Mouse (Mus musculus) limb, embryonic 15.5 days (tissue): Measurements from ENCODE around the gene Ddx52. TPM values are rescaled to one million over a fixed set of nuclear protein-coding genes. Genes with fewer than 3 reads are reported as not detected.

Experiments used
- ATAC-seq: fragments of 200-750 bp; cut with Nextera tagmentation; 2 replicates; pipeline ENCODE4 v1.8.0; 2017; ENCODE audit warnings: low read depth, moderate TSS enrichment; ENCODE audit not compliant: insufficient number of reproducible peaks, low FRiP score, low TSS enrichment
- H3K27ac ChIP-seq: fragments of 300-500 bp; sonication (generic); 2 replicates; pipeline ENCODE4 v1.5.1; 2015; ENCODE audit warnings: moderate library complexity, mild to moderate bottlenecking, inconsistent platforms
- H3K27me3 ChIP-seq: fragments of 300-500 bp; sonication (generic); 2 replicates; pipeline ENCODE4 v1.6.1; 2015; ENCODE audit warnings: inconsistent platforms
- H3K36me3 ChIP-seq: fragments of 300-500 bp; sonication (generic); 2 replicates; pipeline ENCODE4 v1.6.1; 2015; ENCODE audit warnings: inconsistent platforms
- H3K4me1 ChIP-seq: fragments of 300-500 bp; sonication (generic); 2 replicates; pipeline ENCODE4 v1.6.1; 2015; ENCODE audit warnings: inconsistent platforms
- H3K4me2 ChIP-seq: fragments of 300-500 bp; sonication (generic); 2 replicates; pipeline ENCODE4 v1.6.1; 2015; ENCODE audit warnings: mild to moderate bottlenecking, inconsistent platforms
- H3K4me3 ChIP-seq: fragments of 300-500 bp; sonication (generic); 2 replicates; pipeline ENCODE4 v1.5.1; 2015; ENCODE audit warnings: mild to moderate bottlenecking, inconsistent platforms
- H3K9ac ChIP-seq: fragments of 300-500 bp; sonication (generic); 2 replicates; pipeline ENCODE4 v1.6.1; 2015; ENCODE audit warnings: inconsistent platforms
- H3K9me3 ChIP-seq: fragments of 300-500 bp; sonication (generic); 2 replicates; pipeline ENCODE4 v1.6.1; 2016; ENCODE audit warnings: inconsistent platforms
- WGBS: fragments of 180-500 bp; shearing (Covaris S2); methylation state at CpG from one replicate; pipeline ENCODE4 v1.1.7; 2015; 5-methylcytosine and 5-hydroxymethylcytosine counted together
- polyA plus RNA-seq: library from polyadenylated mRNA; unstranded; fragments of >200 nt; fragmentation: Nextera tagmentation; extraction: Ambion mirVana; gene quantifications from 2 replicates; pipeline ENCODE4 v1.2.1, GENCODE M21; 2015

Ddx52 gene
- polyA plus RNA-seq, 1 experiment from 2014 or later: 32.5 TPM

GRCm38 (mm10) chr11:83932506-83933106 is 9.3 kb upstream of the Ddx52 start:
- WGBS: 76% methylated on average over 10 of the region's 10 CpGs
- Histone ChIP-seq H3K27ac (no peak overlapping the region), H3K4me1 (no peaks in the 10 kb centered on the region), H3K36me3 (no peaks in the 10 kb centered on the region), H3K9ac (no peak overlapping the region), H3K4me2 (no peak overlapping the region), H3K4me3 (no peak overlapping the region), H3K9me3 (no peaks in the 10 kb centered on the region), H3K27me3 (0 out of 2 replicates have a peak, but pooled peaks cover 4% of the 10 kb centered on the region)
- ATAC-seq: no peak

- Histone ChIP-seq H3K36me3 (no peaks in the 10 kb centered on the region), H3K4me2 (no peak overlapping the region), H3K27me3 (0 out of 2 replicates have a peak, but pooled peaks cover 4% of the 10 kb centered on the region), H3K9me3 (no peaks in the 10 kb centered on the region), H3K27ac (no peak overlapping the region), H3K4me1 (no peaks in the 10 kb centered on the region), H3K9ac (no peak overlapping the region), H3K4me3 (no peak overlapping the region)
- ATAC-seq: no peak
- WGBS: 82% methylated on average over 4 of the region's 4 CpGs
Observed at GRCm38 (mm10) chr11:83933376-83933775, 8.5 kb upstream of the Ddx52 start.

DNA sequence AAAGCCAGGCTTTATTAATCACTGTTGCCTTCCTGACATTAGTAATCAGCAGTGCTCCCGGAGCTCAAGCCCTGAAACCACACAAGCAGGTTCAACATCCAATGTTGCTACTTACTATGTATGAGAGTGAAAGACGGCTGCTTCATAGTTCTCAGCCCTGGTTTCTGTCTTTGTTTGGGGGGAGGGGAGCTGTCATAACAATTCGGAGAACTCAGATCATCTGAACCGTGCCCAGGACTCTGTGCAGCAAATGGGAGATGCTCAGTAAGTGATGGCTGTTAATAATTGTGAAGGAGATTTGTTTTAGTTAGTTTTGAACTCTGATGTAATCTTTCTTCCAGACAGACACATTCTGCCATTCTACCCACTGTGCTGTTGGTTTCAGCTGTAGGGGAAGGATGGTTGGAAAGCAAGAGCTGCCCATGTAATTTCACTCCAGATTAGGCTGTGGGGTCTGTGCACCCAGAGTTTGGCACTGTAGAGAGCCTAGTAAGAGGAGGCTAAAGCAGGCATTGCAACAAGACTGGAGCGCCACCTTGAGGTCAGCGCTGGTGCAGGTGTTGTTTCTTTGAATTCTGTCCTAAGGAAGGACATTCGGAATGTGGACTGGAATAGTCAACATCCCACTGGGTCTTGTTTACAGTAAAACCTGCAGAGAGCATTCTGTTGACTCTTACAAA is 5.7 kb upstream of the Ddx52 start:
- no peak overlapping the region for H3K4me2 ChIP-seq
- 0 out of 2 replicates have a peak, but pooled peaks cover 7% of the 10 kb centered on the region for H3K27me3 ChIP-seq
- no peak for ATAC-seq
- no peak overlapping the region for H3K9ac ChIP-seq
- H3K36me3 ChIP-seq: no peaks in the 10 kb centered on the region
- WGBS: 27% methylated on average over 7 of the region's 7 CpGs
- no peaks in the 10 kb centered on the region for H3K4me1 ChIP-seq
- no peaks in the 10 kb centered on the region for H3K9me3 ChIP-seq
- no peak overlapping the region for H3K4me3 ChIP-seq
- no peak overlapping the region for H3K27ac ChIP-seq

- Histone ChIP-seq H3K4me3 (no peak overlapping the region), H3K36me3 (no peaks in the 10 kb centered on the region), H3K27me3 (0 out of 2 replicates have a peak, but pooled peaks cover 7% of the 10 kb centered on the region), H3K27ac (no peak overlapping the region), H3K4me2 (no peak overlapping the region), H3K9me3 (no peaks in the 10 kb centered on the region), H3K9ac (no peak overlapping the region), H3K4me1 (no peaks in the 10 kb centered on the region)
- 68% methylated on average over 8 of the region's 8 CpGs for WGBS
- no peak for ATAC-seq
Observed at GRCm38 (mm10) chr11:83938556-83938955, 3.3 kb upstream of the Ddx52 start.

- ATAC-seq: no peak
- Histone ChIP-seq H3K4me2 (no peak overlapping the region), H3K4me1 (no peaks in the 10 kb centered on the region), H3K36me3 (peaks cover 90% of the 10 kb centered on the region), H3K27ac (no peak overlapping the region), H3K9me3 (no peaks in the 10 kb centered on the region), H3K27me3 (no peaks in the 10 kb centered on the region), H3K4me3 (no peak overlapping the region), H3K9ac (no peak overlapping the region)
- WGBS: 93% methylated on average over 2 of the region's 2 CpGs
Observed at GRCm38 (mm10) chr11:83956822-83957221, 15.0 kb downstream of the Ddx52 start.

GRCm38 (mm10) chr11:83961983-83962382 is 20.1 kb downstream of the Ddx52 start:
- 85% methylated on average over 3 of the region's 3 CpGs for WGBS
- ATAC-seq: no peak
- no peak overlapping the region for H3K4me2 ChIP-seq
- no peaks in the 10 kb centered on the region for H3K27me3 ChIP-seq
- peaks cover 51% of the 10 kb centered on the region for H3K36me3 ChIP-seq
- no peak overlapping the region for H3K4me3 ChIP-seq
- no peak overlapping the region for H3K27ac ChIP-seq
- H3K4me1 ChIP-seq: peaks cover 3% of the 10 kb centered on the region; the same call in 1 of the 2 replicates
- no peaks in the 10 kb centered on the region for H3K9me3 ChIP-seq
- H3K9ac ChIP-seq: no peak overlapping the region

- peak within 1 kb of the TSS; percentile 59 for H3K4me2 ChIP-seq
- H3K27me3 ChIP-seq: no peaks in the 10 kb centered on the region
- H3K9me3 ChIP-seq: no peaks in the 10 kb centered on the region
- H3K27ac ChIP-seq: peak within 1 kb of the TSS; percentile 74
- H3K4me1 ChIP-seq: peaks cover 3% of the 10 kb centered on the region; the same call in 1 of the 2 replicates
- H3K9ac ChIP-seq: peak within 1 kb of the TSS; percentile 51
- peaks cover 34% of the 10 kb centered on the region for H3K36me3 ChIP-seq
- WGBS: 1% methylated on average over 59 of the region's 76 CpGs
- peak; percentile 85 for ATAC-seq
- peak within 1 kb of the TSS; percentile 73 for H3K4me3 ChIP-seq
Observed at GRCm38 (mm10) chr11:83963991-83964921, 22.4 kb downstream of the Ddx52 start, which contains the start of gene Synrg. TSS of gene Synrg (plus strand) at chr11:83964428.

GRCm38 (mm10) chr11:83967436-83968204 is 25.8 kb downstream of the Ddx52 start:
- ATAC-seq: no peak
- WGBS: 60% methylated on average over 8 of the region's 8 CpGs

DNA sequence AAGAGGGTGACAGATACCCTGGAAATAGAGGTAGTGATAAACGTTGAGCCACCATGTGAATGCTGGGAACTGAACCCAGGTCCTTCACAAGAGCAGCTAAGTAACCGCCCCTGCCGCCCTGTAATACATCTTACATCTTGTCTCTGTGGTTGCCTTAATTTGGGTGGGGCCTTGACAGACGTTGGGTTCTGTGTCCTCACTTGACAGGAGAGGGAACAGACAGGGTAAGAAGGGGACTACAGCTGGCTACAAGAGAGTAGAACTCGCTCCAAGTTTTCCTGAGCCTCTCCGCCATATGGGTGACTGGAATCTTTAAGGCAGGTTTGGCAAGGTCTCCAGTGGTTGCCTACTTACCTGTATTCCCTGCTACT is 26.3 kb downstream of the Ddx52 start:
- Histone ChIP-seq H3K4me3 (no peak overlapping the region), H3K9me3 (no peaks in the 10 kb centered on the region), H3K36me3 (0 out of 2 replicates have a peak, but pooled peaks cover 10% of the 10 kb centered on the region), H3K9ac (no peak overlapping the region), H3K27ac (no peak overlapping the region), H3K4me1 (peaks cover 3% of the 10 kb centered on the region; the same call in 1 of the 2 replicates), H3K27me3 (no peaks in the 10 kb centered on the region), H3K4me2 (no peak overlapping the region)
- no peak for ATAC-seq
- 68% methylated on average over 6 of the region's 6 CpGs for WGBS

More at GRCm38 (mm10) chr11:83967436-83968204, 25.8 kb downstream of the Ddx52 start:
- Histone ChIP-seq H3K9ac (no peak overlapping the region), H3K4me2 (no peak overlapping the region), H3K27me3 (no peaks in the 10 kb centered on the region), H3K4me3 (no peak overlapping the region), H3K4me1 (peaks cover 3% of the 10 kb centered on the region; the same call in 1 of the 2 replicates), H3K9me3 (no peaks in the 10 kb centered on the region), H3K36me3 (peaks cover 6% of the 10 kb centered on the region; the same call in 1 of the 2 replicates), H3K27ac (no peak overlapping the region)

GRCm38 (mm10) chr11:83969040-83969439 is 27.2 kb downstream of the Ddx52 start:
- H3K4me2 ChIP-seq: no peak overlapping the region
- no peaks in the 10 kb centered on the region for H3K27me3 ChIP-seq
- peaks cover 10% of the 10 kb centered on the region; the same call in 1 of the 2 replicates for H3K36me3 ChIP-seq
- H3K9me3 ChIP-seq: no peaks in the 10 kb centered on the region
- no peak for ATAC-seq
- no peak overlapping the region for H3K9ac ChIP-seq
- H3K4me3 ChIP-seq: no peak overlapping the region
- 86% methylated on average over 3 of the region's 3 CpGs for WGBS
- no peak overlapping the region for H3K27ac ChIP-seq
- no peaks in the 10 kb centered on the region; the same call in 1 of the 2 replicates for H3K4me1 ChIP-seq
